Mouse (Mus musculus) thymus, adult 2 months (tissue): ENCODE measurements around the gene Mast2.

Experiments used
- CTCF ChIP-seq: fragments of 200-500 bp; IDR thresholded peaks from 2 replicates; pipeline ENCODE4 v1.5.1; 2012; ENCODE audit warnings: mild to moderate bottlenecking, control low read depth, low read length, moderate library complexity, borderline replicate concordance; ENCODE audit not compliant: control insufficient read depth, poor library complexity, insufficient read depth; ENCODE audit errors: extremely low read depth
- POLR2A ChIP-seq: fragments of 200-500 bp; IDR thresholded peaks from 2 replicates; pipeline ENCODE4 v1.6.1; 2012; ENCODE audit warnings: mild to moderate bottlenecking, low read length, control low read depth, moderate library complexity; ENCODE audit not compliant: control insufficient read depth, poor library complexity, insufficient read depth; ENCODE audit errors: extremely low read depth

DNA sequence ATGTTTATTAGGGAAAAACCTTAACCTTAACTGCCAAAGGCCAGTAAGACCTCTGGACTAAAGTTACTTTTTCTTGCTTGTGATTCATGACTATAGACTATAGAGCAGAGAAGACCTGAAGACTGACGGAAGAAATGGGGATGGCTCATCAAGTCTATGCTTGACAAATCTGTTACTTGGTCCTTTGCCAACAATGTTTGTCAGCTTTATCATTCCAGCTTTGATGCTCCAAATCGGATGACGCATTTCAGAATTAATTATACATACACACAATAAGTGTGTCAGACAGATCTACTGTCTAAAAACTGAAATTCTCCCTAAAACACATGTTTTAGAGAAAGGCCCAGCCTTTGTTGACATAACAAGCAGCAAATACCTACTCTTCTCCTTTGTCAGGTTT, 134.7 kb downstream of the Mast2 start:
- TF ChIP-seq POLR2A (no peak), CTCF (no peak)
